Mouse (Mus musculus) erythroblast, adult 5-6 weeks (primary cell): Measurements from ENCODE around the gene Gm16381. TPM values are rescaled to one million over a fixed set of nuclear protein-coding genes. Genes with fewer than 3 reads are reported as not detected.
"Not testable (repeated sequence)": the region's sequence is repeated elsewhere in the genome, so short reads cannot be mapped to it uniquely, and the experiment has no call there.

Source experiments
- ATAC-seq: replicated peaks from 2 replicates; pipeline ENCODE4 v1.8.0; 2016; ENCODE audit warnings: moderate number of reproducible peaks, mild to moderate bottlenecking, moderate TSS enrichment, inconsistent platforms; ENCODE audit not compliant: poor library complexity, low FRiP score, severe bottlenecking
- total RNA-seq, 2 experiments: library from RNA; stranded (forward) in 1 of 2; stranded (reverse) in 1 of 2; fragments of 150-400 nt in 1 of 2; fragments of 200-764, 138-1000 nt in 1 of 2; gene quantifications; 2 replicates each; pipeline versions ENCODE4 v1.2.3 to v1.2.4; 2015 to 2017; ENCODE audit warnings: low replicate concordance in 2 of 2

The Gm16381 gene
- total RNA-seq (2015; ENCODE audit: low replicate concordance) (not detected in 2 replicates), total RNA-seq (2017; ENCODE audit: low replicate concordance) (not detected in 2 replicates)

GRCm38 (mm10) chr12:87644520-87644919, at the start of gene Gm16381:
TSS of gene Gm16381 (minus strand) at chr12:87644620.
- ATAC-seq, result not testable (repeated sequence)

- ATAC-seq, result not testable (repeated sequence)
Measured at GRCm38 (mm10) chr12:87652916-87653703, 8.7 kb upstream of the Gm16381 start.

DNA sequence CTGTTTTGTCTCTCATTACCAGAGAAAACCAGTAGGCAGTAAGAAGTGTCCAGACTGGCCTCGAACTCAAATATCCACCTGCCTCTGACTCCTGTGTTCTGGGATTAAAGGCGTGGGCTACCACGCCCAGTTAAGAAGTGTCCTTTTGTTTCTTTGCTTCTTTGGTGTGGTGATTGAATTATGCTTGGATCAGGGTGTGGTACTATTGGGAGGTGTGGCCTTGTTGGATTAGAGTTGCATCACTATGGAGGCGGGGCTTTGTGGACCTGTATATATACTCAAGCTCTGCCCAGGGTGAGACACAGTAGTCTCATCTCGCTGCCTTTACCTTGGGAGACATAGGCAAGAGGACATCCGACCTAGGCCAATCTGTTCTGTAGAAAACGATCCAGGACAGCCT, 25.9 kb downstream of the Gm16381 start, which contains the start of gene Gm4027:
TSS of gene Gm4027 (plus strand) at position 301 of the 400 bp plus-strand sequence.
- ATAC-seq, result not testable (repeated sequence)

- ATAC-seq, result not testable (repeated sequence)
Measured at GRCm38 (mm10) chr12:87602388-87602787, 42.0 kb downstream of the Gm16381 start, which contains the start of gene Oog1. TSS of gene Oog1 (plus strand) at chr12:87602688.

DNA sequence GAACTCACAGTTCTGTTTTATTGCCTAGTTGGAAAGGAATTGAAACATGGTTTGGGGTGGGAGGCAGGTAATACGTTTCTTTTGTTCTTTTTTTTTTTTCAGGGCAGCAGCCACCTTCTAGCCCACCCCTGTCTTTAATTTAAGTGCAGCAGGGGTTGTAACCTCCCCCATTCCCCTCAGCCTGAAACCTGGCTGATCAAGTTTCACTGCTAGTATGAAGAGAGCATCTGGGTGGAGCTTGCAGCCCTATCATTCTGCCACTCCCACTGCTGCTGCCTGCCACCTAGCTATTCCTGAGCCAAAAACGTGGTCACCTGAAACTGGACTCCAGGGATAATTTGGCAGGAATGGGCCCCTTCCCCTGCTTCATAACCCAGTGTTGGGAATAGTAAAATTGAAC, 43.0 kb downstream of the Gm16381 start:
- ATAC-seq, result not testable (repeated sequence)

Other genes starting within 250 kb of the Gm16381 start
- gene Slirp, start 200.7 kb downstream of the Gm16381 start, total RNA-seq (2015; ENCODE audit: low replicate concordance), result 15.5 and 27.3 TPM in 2 replicates
- gene Slirp, start 200.7 kb downstream of the Gm16381 start, total RNA-seq (2017; ENCODE audit: low replicate concordance), result 0.85 and 21.6 TPM in 2 replicates
- 6.1 and 7.5 TPM in 2 replicates for gene Alkbh1, start 200.6 kb downstream of the Gm16381 start, total RNA-seq (2015; ENCODE audit: low replicate concordance)
- 9.8 and 15.7 TPM in 2 replicates for gene Alkbh1, start 200.6 kb downstream of the Gm16381 start, total RNA-seq (2017; ENCODE audit: low replicate concordance)
- gene Snw1, start 172.3 kb downstream of the Gm16381 start, total RNA-seq (2015; ENCODE audit: low replicate concordance), result 12.1 and 13.8 TPM in 2 replicates
- gene Snw1, start 172.3 kb downstream of the Gm16381 start, total RNA-seq (2017; ENCODE audit: low replicate concordance), result 36.2 and 38.6 TPM in 2 replicates
- gene Gm5788, start 149.9 kb downstream of the Gm16381 start, total RNA-seq (2015; ENCODE audit: low replicate concordance), result not detected in 2 replicates
- not detected in 2 replicates for gene Gm5788, start 149.9 kb downstream of the Gm16381 start, total RNA-seq (2017; ENCODE audit: low replicate concordance)
- gene Gm8300, start 130.3 kb downstream of the Gm16381 start, total RNA-seq (2015; ENCODE audit: low replicate concordance), result not detected in 2 replicates
- gene Gm8300, start 130.3 kb downstream of the Gm16381 start, total RNA-seq (2017; ENCODE audit: low replicate concordance), result not detected in 2 replicates
- not detected in 2 replicates for gene Oog1, start 41.9 kb downstream of the Gm16381 start, total RNA-seq (2015; ENCODE audit: low replicate concordance)
- gene Oog1, start 41.9 kb downstream of the Gm16381 start, total RNA-seq (2017; ENCODE audit: low replicate concordance), result not detected in 2 replicates
- gene Gm4027, start 25.8 kb downstream of the Gm16381 start, total RNA-seq (2015; ENCODE audit: low replicate concordance), result not detected in 2 replicates
- not detected in 2 replicates for gene Gm4027, start 25.8 kb downstream of the Gm16381 start, total RNA-seq (2017; ENCODE audit: low replicate concordance)
- not detected in 2 replicates for gene Gm21319, start 131.1 kb upstream of the Gm16381 start, total RNA-seq (2015; ENCODE audit: low replicate concordance)
- not detected in 2 replicates for gene Gm21319, start 131.1 kb upstream of the Gm16381 start, total RNA-seq (2017; ENCODE audit: low replicate concordance)
- not detected in 2 replicates for gene Gm21936, start 150.9 kb upstream of the Gm16381 start, total RNA-seq (2015; ENCODE audit: low replicate concordance)
- not detected in 2 replicates for gene Gm21936, start 150.9 kb upstream of the Gm16381 start, total RNA-seq (2017; ENCODE audit: low replicate concordance)
- gene BB287469, start 172.0 kb upstream of the Gm16381 start, total RNA-seq (2015; ENCODE audit: low replicate concordance), result not detected in 2 replicates
- gene BB287469, start 172.0 kb upstream of the Gm16381 start, total RNA-seq (2017; ENCODE audit: low replicate concordance), result not detected in 2 replicates
- not detected in 2 replicates for gene Gm2001, start 197.7 kb upstream of the Gm16381 start, total RNA-seq (2015; ENCODE audit: low replicate concordance)
- gene Gm2001, start 197.7 kb upstream of the Gm16381 start, total RNA-seq (2017; ENCODE audit: low replicate concordance), result not detected in 2 replicates
- gene Gm2016, start 229.5 kb upstream of the Gm16381 start, total RNA-seq (2015; ENCODE audit: low replicate concordance), result not detected in 2 replicates
- not detected in 2 replicates for gene Gm2016, start 229.5 kb upstream of the Gm16381 start, total RNA-seq (2017; ENCODE audit: low replicate concordance)